Mouse (Mus musculus) v-Abl transformed pro-B cells (cell line): ENCODE measurements around the gene Mab21l2.

ENCODE experiments used
- in situ Hi-C, 2 experiments: fragments of 400-800 bp; cut with MboI; formaldehyde crosslinking; loops; one replicate each; pipeline ENCODE4 v1.15.1; 2025; ENCODE audit not compliant: unreplicated experiment in 2 of 2

The Mab21l2 gene

GRCm38 (mm10) chr3:86541863-86542397 is 6.5 kb downstream of the Mab21l2 start:
- in situ Hi-C loops = loop anchor here (10.0 to 25.0 kb wide), 5 partner anchors 177 to 445 kb away; partner anchors contain the start of gene Cd1d1 (in 1 of the 2)

GRCm38 (mm10) chr3:86541074-86541614 is 7.3 kb downstream of the Mab21l2 start:
- in situ Hi-C loops = loop anchor here (10.0 to 25.0 kb wide), 5 partner anchors 176 to 446 kb away; partner anchors contain the start of gene Cd1d1 (in 1 of the 2)

GRCm38 (mm10) chr3:86539555-86540168 is 8.8 kb downstream of the Mab21l2 start:
- in situ Hi-C loops = loop anchor here (10.0 to 25.0 kb wide), 5 partner anchors 175 to 448 kb away; partner anchors contain the start of gene Cd1d1 (in 1 of the 2)

DNA sequence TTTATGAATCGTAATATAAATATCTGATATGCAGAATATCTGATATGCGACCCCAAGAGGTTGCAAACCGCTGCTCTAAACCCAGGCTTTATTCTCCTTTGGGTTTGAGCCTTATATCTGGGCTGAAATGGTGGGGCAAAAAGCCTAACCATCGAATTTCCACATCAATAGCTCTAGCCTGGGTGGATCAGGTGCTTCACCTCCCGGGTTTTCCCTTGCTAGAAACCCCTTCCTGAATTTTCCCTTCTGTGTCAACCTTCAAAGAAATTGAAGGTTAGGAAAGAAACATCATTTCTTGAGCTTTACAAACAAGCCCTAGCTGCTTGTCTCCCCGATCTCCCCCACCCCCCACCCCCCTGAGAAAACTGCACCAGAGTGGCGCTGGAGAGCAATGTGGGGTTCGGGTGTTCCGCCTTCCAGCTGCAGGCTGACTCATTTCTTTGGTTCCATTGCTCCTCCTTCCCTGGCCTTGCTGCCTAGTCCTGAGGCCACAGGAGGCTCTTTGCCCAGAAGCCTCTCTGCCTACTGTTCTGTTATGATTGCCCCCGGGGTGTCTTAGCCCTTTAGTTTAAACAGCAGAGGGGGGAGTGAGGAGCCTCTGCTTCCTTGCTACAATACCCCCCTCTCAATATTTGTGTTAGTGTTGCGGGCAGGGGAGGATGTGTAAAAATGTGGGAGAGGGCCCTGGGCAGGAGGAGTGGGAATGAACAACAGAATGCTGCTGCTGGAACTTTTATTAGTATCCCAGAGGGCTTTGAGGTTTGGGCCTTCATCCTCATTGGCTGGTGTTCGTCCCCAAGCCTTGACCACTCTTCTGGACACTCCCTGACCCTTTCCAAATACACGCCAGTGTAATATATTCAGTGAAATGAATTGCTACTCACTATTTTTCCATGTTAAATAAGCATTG is 9.5 kb downstream of the Mab21l2 start:
- in situ Hi-C loops = loop anchor here (25.0 kb wide), 2 partner anchors 202 to 448 kb away; partner anchors contain the start of gene Cd1d1 (in 1 of the 2)

GRCm38 (mm10) chr3:86536751-86537150 is 11.7 kb downstream of the Mab21l2 start:
- in situ Hi-C loops = loop anchor here (25.0 kb wide), 2 partner anchors 199 to 451 kb away; partner anchors contain the start of gene Cd1d1 (in 1 of the 2)

DNA sequence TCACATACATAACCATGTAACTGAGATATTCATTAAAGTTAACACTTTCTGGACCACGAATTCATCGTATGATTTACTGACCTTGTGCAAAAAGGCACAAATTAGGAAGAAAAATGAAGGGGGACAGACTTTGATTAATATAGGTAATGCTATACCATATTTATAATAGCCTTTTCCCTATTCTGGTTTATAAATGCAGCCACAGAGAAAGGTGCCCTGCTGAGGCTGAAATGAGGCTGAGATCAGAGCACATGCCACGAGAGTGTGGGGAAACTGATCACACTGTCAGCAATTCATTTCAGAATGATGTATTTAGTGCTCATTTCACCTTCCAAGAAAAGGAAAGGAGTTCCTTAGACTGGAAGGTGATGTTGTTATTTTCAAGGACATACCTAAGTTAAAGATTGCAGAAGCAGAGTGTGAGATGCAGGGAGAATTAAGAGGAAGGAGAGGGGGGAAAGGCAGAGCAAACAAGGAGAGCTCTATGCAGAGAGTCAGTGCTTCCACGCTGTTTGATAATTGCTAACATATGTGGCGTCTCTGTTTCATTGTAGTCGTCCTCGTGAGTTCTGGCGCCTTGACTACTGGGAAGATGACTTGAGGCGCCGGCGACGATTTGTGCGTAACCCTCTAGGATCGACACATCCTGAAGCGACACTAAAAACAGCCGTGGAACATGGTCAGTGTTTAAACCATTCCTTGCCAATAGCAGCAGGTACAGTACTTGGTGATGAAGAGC is 16.7 kb downstream of the Mab21l2 start:
- in situ Hi-C loops = loop anchor here (25.0 kb wide), 2 partner anchors 194 to 456 kb away; partner anchors contain the start of gene Cd1d1 (in 1 of the 2)

DNA sequence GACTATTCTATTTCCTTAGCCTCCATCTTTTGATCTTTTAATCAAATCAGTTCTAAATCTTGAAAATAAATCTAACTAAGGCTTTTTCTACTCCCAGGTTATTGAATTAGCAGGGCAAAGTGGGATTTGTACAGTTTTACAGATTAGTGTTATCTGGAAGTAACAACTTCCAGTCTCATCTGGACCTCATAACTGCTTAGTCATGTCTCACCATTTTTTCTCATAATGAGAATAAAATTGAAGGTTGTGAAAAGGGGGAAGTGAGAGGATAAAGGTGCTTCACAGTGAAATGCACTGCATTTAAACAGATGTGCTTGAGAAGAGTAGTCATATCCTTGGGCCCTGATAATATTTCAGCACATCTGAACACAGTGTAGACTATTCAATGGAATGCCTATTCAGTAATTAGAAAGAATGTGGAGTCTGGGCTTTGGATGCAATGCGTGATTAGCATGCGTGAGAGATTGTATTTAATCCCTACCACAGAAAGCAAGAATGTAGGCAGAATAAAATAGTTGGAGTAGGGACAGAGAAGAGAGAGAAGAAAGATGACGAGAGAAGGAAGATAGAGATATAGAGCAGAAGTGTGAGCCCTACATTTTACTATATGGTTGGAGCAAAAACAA is 25.4 kb downstream of the Mab21l2 start:
- in situ Hi-C loops = no loop called here

- in situ Hi-C loops = no loop called here
Observed at GRCm38 (mm10) chr3:86518506-86519109, 29.8 kb downstream of the Mab21l2 start.

GRCm38 (mm10) chr3:86500586-86500985 is 47.8 kb downstream of the Mab21l2 start:
- in situ Hi-C loops = no loop called here
